Mouse (Mus musculus) thymus, adult 2 months (tissue): ENCODE results near the gene Sos2.

ENCODE experiments used
- CTCF ChIP-seq: fragments of 200-500 bp; IDR thresholded peaks from 2 replicates; pipeline ENCODE4 v1.5.1; 2012; ENCODE audit warnings: mild to moderate bottlenecking, control low read depth, low read length, moderate library complexity, borderline replicate concordance; ENCODE audit not compliant: control insufficient read depth, poor library complexity, insufficient read depth; ENCODE audit errors: extremely low read depth
- POLR2A ChIP-seq: fragments of 200-500 bp; IDR thresholded peaks from 2 replicates; pipeline ENCODE4 v1.6.1; 2012; ENCODE audit warnings: mild to moderate bottlenecking, low read length, control low read depth, moderate library complexity; ENCODE audit not compliant: control insufficient read depth, poor library complexity, insufficient read depth; ENCODE audit errors: extremely low read depth

DNA sequence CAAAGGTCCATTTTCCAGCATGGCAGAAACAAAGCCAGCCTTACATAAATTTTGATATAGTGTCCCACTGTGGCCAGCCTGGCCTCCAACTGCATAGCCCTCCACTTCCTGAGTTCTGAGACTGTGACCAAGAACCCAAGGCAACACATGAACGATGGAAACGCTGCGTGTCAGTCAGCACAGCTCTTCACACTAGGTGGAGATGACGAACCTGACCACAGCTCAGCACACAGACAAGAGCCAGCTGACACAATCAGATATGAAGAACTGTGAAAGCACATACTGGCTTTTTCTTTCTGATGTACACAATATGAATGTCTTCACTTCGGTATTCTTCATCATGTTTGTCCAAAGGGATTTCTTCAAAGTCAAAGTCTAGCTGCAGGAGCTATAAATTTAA, 102.0 kb downstream of the Sos2 start:
- TF ChIP-seq POLR2A, result no peak
- TF ChIP-seq CTCF, result no peak
